Mouse (Mus musculus): ENCODE measurements around the gene Jak3.

DNA sequence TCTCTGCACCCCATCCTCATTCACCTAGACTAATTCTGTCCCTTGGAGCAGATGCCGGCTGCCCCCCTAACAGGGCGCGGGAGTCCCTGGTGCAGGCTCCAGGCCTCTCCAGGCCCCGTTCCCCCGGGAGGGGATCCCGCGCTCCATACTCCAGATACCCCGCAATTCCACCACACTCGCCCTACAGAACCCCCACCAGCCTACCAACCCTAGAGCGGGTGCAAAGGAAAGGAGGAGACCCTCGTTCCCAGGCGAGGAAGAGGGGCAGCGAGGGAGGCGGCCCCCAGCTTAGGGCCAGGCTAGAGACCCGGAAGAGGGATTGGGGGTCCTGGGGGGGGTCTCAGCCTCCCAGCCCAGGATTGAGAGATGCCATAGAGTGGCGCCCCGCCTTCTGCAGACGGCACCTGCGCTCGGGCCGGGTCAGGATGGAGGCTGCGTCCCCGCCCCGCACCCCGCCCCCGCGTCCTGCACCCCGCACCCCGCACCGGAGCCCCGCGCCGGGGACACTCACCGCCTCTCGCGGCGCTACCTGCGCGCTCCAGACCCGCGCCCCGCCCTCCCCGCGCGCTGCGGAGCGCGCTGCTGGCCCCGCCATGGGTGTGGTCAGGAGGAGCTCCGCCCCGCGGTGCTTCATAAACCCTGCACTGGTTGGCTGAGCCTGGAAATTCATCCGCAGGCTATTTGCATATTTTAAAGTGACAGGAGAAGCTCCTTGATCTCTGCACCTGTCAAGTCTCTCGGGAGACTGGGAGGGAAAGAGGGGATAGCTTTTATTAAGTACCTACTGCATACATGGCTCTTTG is 49.2 kb downstream of the Jak3 start, which contains the start of gene Fcho1:
- TF ChIP-seq JUND (conservative IDR thresholded peaks at IDR 0.05; ENCODE audit: low read depth, low read length) (no peak), CTCF (conservative IDR thresholded peaks at IDR 0.05 in 1 of 2, IDR thresholded peaks at IDR 0.05 in 1 of 2; ENCODE audit: low read depth in 2 of 2, low read length in 2 of 2) (no peak), ZNF384 (IDR thresholded peaks at IDR 0.05; ENCODE audit: low read depth, low read length) (no peak), ZMIZ1 (IDR thresholded peaks at IDR 0.05; ENCODE audit: low read depth, low read length) (no peak), RAD21 (IDR thresholded peaks at IDR 0.05; ENCODE audit: low read depth, low read length) (no peak), KAT2A (IDR thresholded peaks at IDR 0.05; ENCODE audit: insufficient replicate concordance, low read length) (no peak), POLR2A (IDR thresholded peaks at IDR 0.05; ENCODE audit: low read depth, low read length) (peak; percentile 55; the same call in 1 of the 2 replicates), CHD2 (IDR thresholded peaks at IDR 0.05; ENCODE audit: low read length) (no peak)
